Mouse (Mus musculus) forebrain, embryonic 10.5 days (tissue): ENCODE measurements at regions not wholly inside any gene's neighbourhood (a gene's known extent, or its start where the extent isn't known, plus 50 kb on each side); places are given as distances from the start of the nearest gene placed in this dataset.

Experiments used
- DNase-seq: peaks from one replicate; pipeline ENCODE4 v3.0.0-alpha.2; 2017; ENCODE audit warnings: low spot score; ENCODE audit errors: extremely low spot score
- H3K27ac ChIP-seq: fragments of 300-500 bp; sonication (generic); 2 replicates; pipeline ENCODE4 v1.5.1; 2016; ENCODE audit warnings: mild to moderate bottlenecking
- H3K27me3 ChIP-seq: fragments of 300-500 bp; sonication (generic); 2 replicates; pipeline ENCODE4 v1.6.1; 2016; ENCODE audit warnings: mild to moderate bottlenecking; ENCODE audit not compliant: poor library complexity, severe bottlenecking
- H3K36me3 ChIP-seq: fragments of 300-500 bp; sonication (generic); replicated peaks from 2 replicates; pipeline ENCODE4 v1.6.1; 2016; ENCODE audit warnings: mild to moderate bottlenecking, moderate library complexity
- H3K4me1 ChIP-seq: fragments of 300-500 bp; sonication (generic); 2 replicates; pipeline ENCODE4 v1.6.1; 2016
- H3K4me3 ChIP-seq: fragments of 300-500 bp; sonication (generic); 2 replicates; pipeline ENCODE4 v1.5.1; 2016; ENCODE audit warnings: mild to moderate bottlenecking, moderate library complexity
- H3K9me3 ChIP-seq: fragments of 300-500 bp; sonication (generic); 2 replicates; pipeline ENCODE4 v1.6.1; 2016; ENCODE audit warnings: mild to moderate bottlenecking, moderate library complexity
- WGBS: fragments of 180-500 bp; shearing (Covaris S2); methylation state at CpG from one replicate; pipeline ENCODE4 v1.1.7; 2016; 5-methylcytosine and 5-hydroxymethylcytosine counted together

- Histone ChIP-seq H3K4me1 (peaks cover 16% of the 10 kb centered on the region), H3K9me3 (no peaks in the 10 kb centered on the region), H3K27me3 (no peaks in the 10 kb centered on the region), H3K4me3 (no peak overlapping the region), H3K36me3 (no peaks in the 10 kb centered on the region), H3K27ac (peak overlapping the region; percentile 9; the same call in 1 of the 2 replicates)
- no peak for DNase-seq
- 66% methylated on average over 5 of the region's 5 CpGs for WGBS
These were observed 2798.2 kb upstream of the 5930422O12Rik start for GRCm38 (mm10) chr8:30630332-30630731.

GRCm38 (mm10) chr8:30636791-30637190, 2791.7 kb upstream of the 5930422O12Rik start:
- H3K36me3 ChIP-seq = no peaks in the 10 kb centered on the region
- H3K27ac ChIP-seq = no peak overlapping the region
- no peak overlapping the region for H3K4me3 ChIP-seq
- H3K27me3 ChIP-seq = no peaks in the 10 kb centered on the region
- H3K9me3 ChIP-seq = no peaks in the 10 kb centered on the region
- no peak for DNase-seq
- H3K4me1 ChIP-seq = no peaks in the 10 kb centered on the region
- 88% methylated on average over 2 of the region's 2 CpGs for WGBS

- no peaks in the 10 kb centered on the region for H3K9me3 ChIP-seq
- no peak for DNase-seq
- H3K36me3 ChIP-seq = no peaks in the 10 kb centered on the region
- H3K27ac ChIP-seq = no peak overlapping the region
- H3K4me1 ChIP-seq = peaks cover 6% of the 10 kb centered on the region; the same call in 1 of the 2 replicates
- 84% methylated on average over 3 of the region's 3 CpGs for WGBS
- H3K27me3 ChIP-seq = no peaks in the 10 kb centered on the region
- H3K4me3 ChIP-seq = no peak overlapping the region
These were observed 2785.4 kb upstream of the 5930422O12Rik start for GRCm38 (mm10) chr8:30642866-30643690.

- DNase-seq = no peak
- H3K4me1 ChIP-seq = peaks cover 8% of the 10 kb centered on the region; the same call in 1 of the 2 replicates
- H3K27me3 ChIP-seq = no peaks in the 10 kb centered on the region
- no peaks in the 10 kb centered on the region for H3K36me3 ChIP-seq
- H3K27ac ChIP-seq = no peak overlapping the region
- H3K9me3 ChIP-seq = no peaks in the 10 kb centered on the region
- no peak overlapping the region for H3K4me3 ChIP-seq
These were observed 2780.0 kb upstream of the 5930422O12Rik start for GRCm38 (mm10) chr8:30648497-30648896.

- 84% methylated on average over 10 of the region's 10 CpGs for WGBS
- Histone ChIP-seq H3K27ac (peak overlapping the region; percentile 58; the same call in 1 of the 2 replicates), H3K36me3 (no peaks in the 10 kb centered on the region), H3K4me3 (no peak overlapping the region), H3K4me1 (peaks cover 3% of the 10 kb centered on the region; the same call in 1 of the 2 replicates), H3K27me3 (no peaks in the 10 kb centered on the region), H3K9me3 (no peaks in the 10 kb centered on the region)
- DNase-seq = no peak
These were observed 2772.7 kb upstream of the 5930422O12Rik start for GRCm38 (mm10) chr8:30655749-30656241.

- Histone ChIP-seq H3K27ac (no peak overlapping the region), H3K4me1 (no peaks in the 10 kb centered on the region), H3K27me3 (no peaks in the 10 kb centered on the region), H3K9me3 (no peaks in the 10 kb centered on the region), H3K4me3 (no peak overlapping the region), H3K36me3 (no peaks in the 10 kb centered on the region)
- 85% methylated on average over 2 of the region's 2 CpGs for WGBS
- no peak for DNase-seq
These were observed 2767.2 kb upstream of the 5930422O12Rik start for GRCm38 (mm10) chr8:30661261-30661660.

- H3K27me3 ChIP-seq = no peaks in the 10 kb centered on the region
- WGBS = 51% methylated on average over 4 of the region's 4 CpGs
These were observed 2759.1 kb upstream of the 5930422O12Rik start for GRCm38 (mm10) chr8:30669451-30669850.

GRCm38 (mm10) chr8:30677423-30677822, 2751.1 kb upstream of the 5930422O12Rik start:
- Histone ChIP-seq H3K27me3 (no peaks in the 10 kb centered on the region), H3K4me3 (no peak overlapping the region), H3K9me3 (no peaks in the 10 kb centered on the region), H3K4me1 (no peaks in the 10 kb centered on the region), H3K36me3 (no peaks in the 10 kb centered on the region), H3K27ac (no peak overlapping the region)
- WGBS = 85% methylated on average over 1 of the region's 1 CpGs
- no peak for DNase-seq

More at GRCm38 (mm10) chr8:30669451-30669850, 2759.1 kb upstream of the 5930422O12Rik start:
- 0 out of 2 replicates have a peak, but pooled peaks cover 4% of the 10 kb centered on the region for H3K4me1 ChIP-seq
- H3K36me3 ChIP-seq = no peaks in the 10 kb centered on the region
- H3K4me3 ChIP-seq = no peak overlapping the region
- no peaks in the 10 kb centered on the region for H3K9me3 ChIP-seq
- DNase-seq = no peak
- H3K27ac ChIP-seq = no peak overlapping the region

GRCm38 (mm10) chr8:30682169-30682568, 2746.3 kb upstream of the 5930422O12Rik start:
- WGBS = 42% methylated on average over 3 of the region's 3 CpGs
- H3K36me3 ChIP-seq = no peaks in the 10 kb centered on the region

GRCm38 (mm10) chr8:30686539-30686938, 2742.0 kb upstream of the 5930422O12Rik start:
- no peaks in the 10 kb centered on the region for H3K4me1 ChIP-seq
- H3K27me3 ChIP-seq = no peaks in the 10 kb centered on the region
- no peak for DNase-seq
- no peaks in the 10 kb centered on the region for H3K9me3 ChIP-seq
- no peak overlapping the region for H3K4me3 ChIP-seq
- H3K27ac ChIP-seq = no peak overlapping the region
- 86% methylated on average over 3 of the region's 3 CpGs for WGBS
- H3K36me3 ChIP-seq = no peaks in the 10 kb centered on the region

More at GRCm38 (mm10) chr8:30682169-30682568, 2746.3 kb upstream of the 5930422O12Rik start:
- Histone ChIP-seq H3K9me3 (no peaks in the 10 kb centered on the region), H3K4me1 (no peaks in the 10 kb centered on the region), H3K27ac (no peak overlapping the region), H3K27me3 (no peaks in the 10 kb centered on the region), H3K4me3 (no peak overlapping the region)
- DNase-seq = no peak

- Histone ChIP-seq H3K27ac (no peak overlapping the region), H3K4me1 (no peaks in the 10 kb centered on the region), H3K9me3 (no peaks in the 10 kb centered on the region), H3K27me3 (no peaks in the 10 kb centered on the region), H3K4me3 (no peak overlapping the region), H3K36me3 (no peaks in the 10 kb centered on the region)
- no peak for DNase-seq
- WGBS = 84% methylated on average over 3 of the region's 3 CpGs
These were observed 2734.4 kb upstream of the 5930422O12Rik start for GRCm38 (mm10) chr8:30694126-30694525.

GRCm38 (mm10) chr8:30716643-30717042, 2711.9 kb upstream of the 5930422O12Rik start:
- Histone ChIP-seq H3K4me3 (no peak overlapping the region), H3K4me1 (no peaks in the 10 kb centered on the region), H3K9me3 (no peaks in the 10 kb centered on the region), H3K36me3 (no peaks in the 10 kb centered on the region), H3K27ac (no peak overlapping the region), H3K27me3 (no peaks in the 10 kb centered on the region)
- no peak for DNase-seq
- 97% methylated on average over 1 of the region's 1 CpGs for WGBS

- Histone ChIP-seq H3K36me3 (no peaks in the 10 kb centered on the region), H3K27me3 (no peaks in the 10 kb centered on the region), H3K4me1 (peaks cover 22% of the 10 kb centered on the region), H3K27ac (no peak overlapping the region), H3K9me3 (no peaks in the 10 kb centered on the region), H3K4me3 (no peak overlapping the region)
- no peak for DNase-seq
These were observed 2698.1 kb upstream of the 5930422O12Rik start for GRCm38 (mm10) chr8:30730366-30730765.
